Mouse (Mus musculus): Measurements from ENCODE around the gene Gmfb. TPM values are rescaled to one million over a fixed set of nuclear protein-coding genes. Genes with fewer than 3 reads are reported as not detected.

Gene Gmfb
- polyA plus RNA-seq, 1 experiment from 2014 or later, result 51.2 TPM

- Histone ChIP-seq H3K4me1 (ENCODE audit: control insufficient read depth, insufficient read depth, low read length) (no peaks in the 10 kb centered on the region), H3K9ac (ENCODE audit: low read depth, low read length) (no peak overlapping the region), H3K4me2 (ENCODE audit: low read depth, low read length) (no peak overlapping the region), H3K4me3 (ENCODE audit: low read length) (no peak overlapping the region), H3K36me3 (ENCODE audit: control insufficient read depth, insufficient read depth, low read length) (peaks cover 5% of the 10 kb centered on the region; the same call in 1 of the 2 replicates), H3K9me3 (ENCODE audit: control insufficient read depth, low read length) (no peaks in the 10 kb centered on the region), H3K27ac (ENCODE audit: low read length) (no peak overlapping the region), H3K27me3 (replicated peaks; ENCODE audit: control insufficient read depth, insufficient read depth, low read length) (no peaks in the 10 kb centered on the region)
- ATAC-seq, result no peak
- WGBS, result 85% methylated on average over 12 of the region's 12 CpGs
Measured at GRCm38 (mm10) chr14:46767116-46767515, 54.9 kb downstream of the Gmfb start.

GRCm38 (mm10) chr14:46761186-46761585 is 60.9 kb downstream of the Gmfb start:
- Histone ChIP-seq H3K27ac (ENCODE audit: low read length) (no peak overlapping the region), H3K36me3 (ENCODE audit: control insufficient read depth, insufficient read depth, low read length) (no peaks in the 10 kb centered on the region), H3K4me2 (ENCODE audit: low read depth, low read length) (peak overlapping the region; percentile 77), H3K27me3 (replicated peaks; ENCODE audit: control insufficient read depth, insufficient read depth, low read length) (no peaks in the 10 kb centered on the region), H3K4me1 (ENCODE audit: control insufficient read depth, insufficient read depth, low read length) (0 out of 2 replicates have a peak, but pooled peaks cover 6% of the 10 kb centered on the region), H3K4me3 (ENCODE audit: low read length) (peak overlapping the region; percentile 64), H3K9me3 (ENCODE audit: control insufficient read depth, low read length) (0 out of 2 replicates have a peak, but pooled peaks cover 2% of the 10 kb centered on the region), H3K9ac (ENCODE audit: low read depth, low read length) (peak overlapping the region; percentile 76)
- 0 out of 2 replicates have a peak, but pooled peaks have one; percentile 3 for ATAC-seq
- WGBS, result 36% methylated on average over 6 of the region's 6 CpGs

GRCm38 (mm10) chr14:46760355-46761029 is 61.5 kb downstream of the Gmfb start, which contains the start of gene Cdkn3:
TSS of gene Cdkn3 (plus strand) at chr14:46760541.
- peak within 1 kb of the TSS; percentile 76 for H3K9ac ChIP-seq (ENCODE audit: low read depth, low read length)
- H3K27me3 ChIP-seq (replicated peaks; ENCODE audit: control insufficient read depth, insufficient read depth, low read length), result no peaks in the 10 kb centered on the region
- no peak within 1 kb of the TSS for H3K27ac ChIP-seq (ENCODE audit: low read length)
- no peaks in the 10 kb centered on the region for H3K36me3 ChIP-seq (ENCODE audit: control insufficient read depth, insufficient read depth, low read length)
- 0 out of 2 replicates have a peak, but pooled peaks cover 2% of the 10 kb centered on the region for H3K9me3 ChIP-seq (ENCODE audit: control insufficient read depth, low read length)
- WGBS, result under 1% methylated on average over 53 of the region's 54 CpGs
- H3K4me2 ChIP-seq (ENCODE audit: low read depth, low read length), result peak within 1 kb of the TSS; percentile 77
- H3K4me1 ChIP-seq (ENCODE audit: control insufficient read depth, insufficient read depth, low read length), result 0 out of 2 replicates have a peak, but pooled peaks cover 6% of the 10 kb centered on the region
- ATAC-seq, result peak; percentile 100
- peak within 1 kb of the TSS; percentile 64 for H3K4me3 ChIP-seq (ENCODE audit: low read length)

GRCm38 (mm10) chr14:46759970-46760354 is 62.1 kb downstream of the Gmfb start:
- 5% methylated on average over 7 of the region's 7 CpGs for WGBS

More at GRCm38 (mm10) chr14:46759970-46760354, 62.1 kb downstream of the Gmfb start:
- Histone ChIP-seq H3K36me3 (ENCODE audit: control insufficient read depth, insufficient read depth, low read length) (no peaks in the 10 kb centered on the region), H3K4me1 (ENCODE audit: control insufficient read depth, insufficient read depth, low read length) (0 out of 2 replicates have a peak, but pooled peaks cover 6% of the 10 kb centered on the region), H3K27ac (ENCODE audit: low read length) (no peak overlapping the region), H3K27me3 (replicated peaks; ENCODE audit: control insufficient read depth, insufficient read depth, low read length) (no peaks in the 10 kb centered on the region), H3K4me2 (ENCODE audit: low read depth, low read length) (peak overlapping the region; percentile 48), H3K9ac (ENCODE audit: low read depth, low read length) (no peak overlapping the region), H3K4me3 (ENCODE audit: low read length) (peak overlapping the region; percentile 64), H3K9me3 (ENCODE audit: control insufficient read depth, low read length) (0 out of 2 replicates have a peak, but pooled peaks cover 7% of the 10 kb centered on the region)
- no peak; the same call in 1 of the 2 replicates for ATAC-seq

Other genes starting within 250 kb of the Gmfb start
- gene Cdkn3, start 61.7 kb downstream of the Gmfb start, polyA plus RNA-seq (2015; fragmentation: Nextera tagmentation; extraction: Ambion mirVana), result 53.8 and 61.1 TPM in 2 replicates
- gene Cnih1, start 33.8 kb downstream of the Gmfb start, polyA plus RNA-seq (2015; fragmentation: Nextera tagmentation; extraction: Ambion mirVana), result 195 and 204 TPM in 2 replicates
- gene Cgrrf1, start 9.9 kb upstream of the Gmfb start, polyA plus RNA-seq (2015; fragmentation: Nextera tagmentation; extraction: Ambion mirVana), result 21.9 and 24.0 TPM in 2 replicates
- 4.2 and 4.7 TPM in 2 replicates for gene Samd4, start 60.6 kb upstream of the Gmfb start, polyA plus RNA-seq (2015; fragmentation: Nextera tagmentation; extraction: Ambion mirVana)

Data from intestine, embryonic 16.5 days (tissue).